Mouse (Mus musculus): Measurements from ENCODE around the gene Evx2. TPM values are rescaled to one million over a fixed set of nuclear protein-coding genes. Genes with fewer than 3 reads are reported as not detected.

Gene Evx2
- polyA plus RNA-seq, 1 experiment from 2014 or later: not detected

DNA sequence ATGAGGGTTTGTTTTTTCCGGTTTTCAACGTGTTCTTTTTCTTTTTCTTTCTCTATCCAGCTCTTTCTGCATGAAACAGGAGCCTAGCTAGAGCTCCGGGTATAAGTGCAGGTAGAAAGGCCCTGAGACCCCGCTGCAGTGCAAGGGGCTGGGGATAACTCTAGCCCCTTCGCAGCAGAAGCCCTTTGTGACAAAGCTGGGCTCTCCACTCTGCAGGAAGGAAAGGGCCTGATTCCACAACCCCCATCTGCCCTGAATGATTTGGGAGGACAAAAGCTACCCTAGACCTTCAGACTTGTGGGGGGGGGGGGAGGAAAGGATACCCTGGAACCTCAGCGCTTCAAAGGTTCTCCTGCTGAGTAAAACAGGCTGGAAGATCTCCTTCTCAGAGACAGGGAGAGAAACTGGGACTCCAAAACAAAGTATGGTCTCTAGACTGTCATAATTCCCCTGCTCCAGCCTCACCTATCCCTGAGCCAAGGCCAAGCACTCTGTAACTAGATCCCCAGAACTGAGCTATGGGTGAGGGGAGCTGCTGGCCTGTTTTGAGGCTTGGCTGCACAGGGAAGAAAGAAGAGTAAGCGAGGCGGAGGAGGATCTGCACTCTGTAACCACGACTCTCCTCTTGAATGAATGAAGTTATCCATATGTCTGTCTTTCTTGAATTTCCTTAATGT, 17.2 kb upstream of the Evx2 start:
- 7% methylated on average over 9 of the region's 9 CpGs for WGBS
- no peak overlapping the region for H3K4me2 ChIP-seq (replicated peaks; ENCODE audit: low read depth)
- no peak overlapping the region for H3K4me3 ChIP-seq (ENCODE audit: low read depth, low read length)
- TF ChIP-seq CTCF (IDR thresholded peaks at IDR 0.05; ENCODE audit: low read depth): no peak
- ATAC-seq (ENCODE audit: low FRiP score, low TSS enrichment) (no peak), DNase-seq (ENCODE audit: low spot score) (no peak)
- no peaks in the 10 kb centered on the region for H3K4me1 ChIP-seq (replicated peaks; ENCODE audit: control insufficient read depth, insufficient read depth)
- no peaks in the 10 kb centered on the region for H3K9me3 ChIP-seq (ENCODE audit: control insufficient read depth, low read length)
- H3K9ac ChIP-seq (ENCODE audit: low read length): no peak overlapping the region
- H3K27me3 ChIP-seq (ENCODE audit: control insufficient read depth, insufficient read depth, low read length): peaks cover 48% of the 10 kb centered on the region; the same call in 1 of the 2 replicates
- no peaks in the 10 kb centered on the region for H3K36me3 ChIP-seq (ENCODE audit: control insufficient read depth, insufficient read depth, low read length)
- no peak overlapping the region for H3K27ac ChIP-seq (replicated peaks)

DNA sequence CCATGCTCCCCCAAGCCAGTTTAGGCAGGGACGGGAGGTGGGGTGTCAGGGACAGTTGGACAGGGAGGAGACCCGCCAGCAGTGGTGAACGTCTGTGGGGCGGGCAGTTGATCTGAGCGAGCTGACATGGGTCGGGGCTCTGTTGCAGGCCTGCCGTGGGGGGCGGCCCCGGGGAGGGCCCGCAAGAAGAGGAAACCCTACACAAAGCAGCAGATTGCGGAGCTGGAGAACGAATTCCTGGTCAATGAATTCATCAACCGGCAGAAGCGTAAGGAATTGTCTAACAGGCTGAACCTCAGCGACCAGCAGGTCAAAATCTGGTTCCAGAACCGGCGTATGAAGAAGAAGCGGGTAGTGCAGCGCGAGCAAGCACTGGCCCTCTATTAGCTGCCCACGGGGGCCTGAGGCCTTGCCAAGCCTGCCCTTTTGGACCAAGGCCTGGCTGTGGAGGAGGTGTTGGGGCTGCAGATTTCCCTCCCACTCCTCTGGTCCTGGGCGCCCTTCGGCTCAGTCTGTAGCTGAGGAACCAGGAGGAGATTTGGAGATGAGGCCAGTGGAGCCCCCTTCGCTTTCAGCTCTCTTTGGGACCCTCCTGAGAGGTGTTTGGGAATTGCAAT, 16.4 kb upstream of the Evx2 start:
- ATAC-seq (ENCODE audit: low FRiP score, low TSS enrichment): no peak
- Histone ChIP-seq H3K9me3 (ENCODE audit: control insufficient read depth, low read length) (no peaks in the 10 kb centered on the region), H3K9ac (ENCODE audit: low read length) (no peak overlapping the region), H3K27me3 (ENCODE audit: control insufficient read depth, insufficient read depth, low read length) (peaks cover 46% of the 10 kb centered on the region; the same call in 1 of the 2 replicates), H3K27ac (replicated peaks) (no peak overlapping the region), H3K4me2 (replicated peaks; ENCODE audit: low read depth) (no peak overlapping the region), H3K4me3 (ENCODE audit: low read depth, low read length) (no peak overlapping the region), H3K36me3 (ENCODE audit: control insufficient read depth, insufficient read depth, low read length) (no peaks in the 10 kb centered on the region), H3K4me1 (replicated peaks; ENCODE audit: control insufficient read depth, insufficient read depth) (no peaks in the 10 kb centered on the region)
- peak; percentile 12 for DNase-seq (ENCODE audit: low spot score)
- TF ChIP-seq EP300 (optimal IDR thresholded peaks at IDR 0.05): no peak
- 4% methylated on average over 23 of the region's 24 CpGs for WGBS

GRCm38 (mm10) chr2:74674881-74675665, 15.7 kb upstream of the Evx2 start, which contains the start of gene Hoxd12:
Gene Hoxd12 (plus strand): TSS chr2:74675013.
- Histone ChIP-seq H3K9me3 (ENCODE audit: control insufficient read depth, low read length) (no peaks in the 10 kb centered on the region), H3K27ac (replicated peaks) (no peak within 1 kb of the TSS), H3K4me2 (replicated peaks; ENCODE audit: low read depth) (no peak within 1 kb of the TSS), H3K9ac (ENCODE audit: low read length) (no peak within 1 kb of the TSS), H3K36me3 (ENCODE audit: control insufficient read depth, insufficient read depth, low read length) (no peaks in the 10 kb centered on the region), H3K27me3 (ENCODE audit: control insufficient read depth, insufficient read depth, low read length) (peaks cover 43% of the 10 kb centered on the region; the same call in 1 of the 2 replicates), H3K4me1 (replicated peaks; ENCODE audit: control insufficient read depth, insufficient read depth) (no peaks in the 10 kb centered on the region), H3K4me3 (ENCODE audit: low read depth, low read length) (no peak within 1 kb of the TSS)
- ATAC-seq (ENCODE audit: low FRiP score, low TSS enrichment) (no peak), DNase-seq (ENCODE audit: low spot score) (peak; percentile 13)
- TF ChIP-seq CTCF (IDR thresholded peaks at IDR 0.05; ENCODE audit: low read depth): no peak
- TF ChIP-seq EP300 (optimal IDR thresholded peaks at IDR 0.05): no peak
- WGBS: 3% methylated on average over 47 of the region's 47 CpGs

- DNase-seq (ENCODE audit: low spot score): no peak
Measured at GRCm38 (mm10) chr2:74673835-74674425, 14.6 kb upstream of the Evx2 start.

GRCm38 (mm10) chr2:74672481-74673362, 13.4 kb upstream of the Evx2 start:
- peak; percentile 65 for DNase-seq (ENCODE audit: low spot score)
- TF ChIP-seq EP300 (optimal IDR thresholded peaks at IDR 0.05) (no peak), CTCF (IDR thresholded peaks at IDR 0.05; ENCODE audit: low read depth) (peak; percentile 79)
- Histone ChIP-seq H3K36me3 (ENCODE audit: control insufficient read depth, insufficient read depth, low read length) (no peaks in the 10 kb centered on the region), H3K4me2 (replicated peaks; ENCODE audit: low read depth) (peak overlapping the region; percentile 39), H3K27ac (replicated peaks) (no peak overlapping the region), H3K4me1 (replicated peaks; ENCODE audit: control insufficient read depth, insufficient read depth) (no peaks in the 10 kb centered on the region), H3K9ac (ENCODE audit: low read length) (no peak overlapping the region), H3K4me3 (ENCODE audit: low read depth, low read length) (peak overlapping the region; percentile 28), H3K9me3 (ENCODE audit: control insufficient read depth, low read length) (no peaks in the 10 kb centered on the region), H3K27me3 (ENCODE audit: control insufficient read depth, insufficient read depth, low read length) (peaks cover 44% of the 10 kb centered on the region; the same call in 1 of the 2 replicates)
- ATAC-seq (ENCODE audit: low FRiP score, low TSS enrichment): peak; percentile 46; the same call in 1 of the 2 replicates
- 5% methylated on average over 40 of the region's 40 CpGs for WGBS

More at GRCm38 (mm10) chr2:74673835-74674425, 14.6 kb upstream of the Evx2 start:
- H3K27ac ChIP-seq (replicated peaks): no peak overlapping the region
- no peak overlapping the region for H3K9ac ChIP-seq (ENCODE audit: low read length)
- H3K4me1 ChIP-seq (replicated peaks; ENCODE audit: control insufficient read depth, insufficient read depth): no peaks in the 10 kb centered on the region
- H3K9me3 ChIP-seq (ENCODE audit: control insufficient read depth, low read length): no peaks in the 10 kb centered on the region
- TF ChIP-seq CTCF (IDR thresholded peaks at IDR 0.05; ENCODE audit: low read depth) (no peak), EP300 (optimal IDR thresholded peaks at IDR 0.05) (no peak)
- peaks cover 41% of the 10 kb centered on the region; the same call in 1 of the 2 replicates for H3K27me3 ChIP-seq (ENCODE audit: control insufficient read depth, insufficient read depth, low read length)
- WGBS: 4% methylated on average over 24 of the region's 24 CpGs
- no peaks in the 10 kb centered on the region for H3K36me3 ChIP-seq (ENCODE audit: control insufficient read depth, insufficient read depth, low read length)
- H3K4me3 ChIP-seq (ENCODE audit: low read depth, low read length): no peak overlapping the region
- no peak for ATAC-seq (ENCODE audit: low FRiP score, low TSS enrichment)
- no peak overlapping the region for H3K4me2 ChIP-seq (replicated peaks; ENCODE audit: low read depth)
